10 mouse cellular contexts compared by ENCODE assay signal in the genomic region with DNA sequence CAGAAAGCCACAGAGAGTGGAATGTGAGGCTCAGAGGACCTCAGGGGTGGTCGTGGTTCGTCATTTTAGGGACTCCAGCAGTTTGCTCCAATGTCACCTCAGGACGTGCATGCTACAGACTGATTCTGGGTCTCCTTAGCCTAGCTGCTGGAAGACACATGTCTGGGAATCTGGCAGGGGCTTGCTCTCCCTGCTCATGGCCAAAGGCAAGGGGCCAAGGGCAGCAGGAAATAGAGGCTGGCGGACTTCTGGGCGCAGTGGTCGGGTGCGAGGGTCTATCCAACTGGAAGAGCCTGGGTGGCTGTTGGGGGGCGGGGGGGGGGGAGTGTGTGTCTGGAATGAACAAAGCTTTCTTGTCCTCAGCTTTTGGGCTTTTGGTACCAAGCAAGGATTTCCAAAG. TPM values are rescaled to one million over a fixed set of nuclear protein-coding genes. Genes with fewer than 3 reads are reported as not detected.
DNase-seq lines count a peak whose midpoint lies in the region; ATAC-seq and TF ChIP-seq lines count a peak whose summit lies in the region.
"Not testable (repeated sequence)": the region's sequence is repeated elsewhere in the genome, so short reads cannot be mapped to it uniquely, and the experiment has no call there.
"Had no signal": no experiment of that assay in that cellular context is flagged by ENCODE, and none has a peak within 500 bp of the region (broad histone marks: within the 10 kb centered on the region; RNA-seq: fewer than 3 reads in every experiment).

No protein-coding gene starts in this region.

- no CpG with 5 or more reads among the region's 8 CpGs for WGBS in forebrain, postnatal 0 days
- WGBS in hindbrain, postnatal 0 days: no CpG with 5 or more reads among the region's 8 CpGs
- WGBS in lung, embryonic 16.5 days: no CpG with 5 or more reads among the region's 8 CpGs
- WGBS in midbrain, postnatal 0 days: no CpG with 5 or more reads among the region's 8 CpGs

- H3K27ac ChIP-seq in forebrain, postnatal 0 days (ENCODE audit: low read depth, low read length); hindbrain, postnatal 0 days; lung, embryonic 16.5 days (ENCODE audit: low read length); midbrain, postnatal 0 days (ENCODE audit: low read depth, low read length): not testable (repeated sequence)

- H3K9me3 ChIP-seq in forebrain, postnatal 0 days (ENCODE audit: low read length); hindbrain, postnatal 0 days (ENCODE audit: low read length); lung, embryonic 16.5 days (ENCODE audit: control insufficient read depth, low read length); midbrain, postnatal 0 days (ENCODE audit: low read length): not testable (repeated sequence)

- H3K4me3 ChIP-seq in forebrain, postnatal 0 days (ENCODE audit: low read depth, low read length); hindbrain, postnatal 0 days (ENCODE audit: low read length); lung, embryonic 16.5 days (ENCODE audit: low read length); midbrain, postnatal 0 days (ENCODE audit: low read depth, low read length): not testable (repeated sequence)

- H3K4me2 ChIP-seq in forebrain, postnatal 0 days (ENCODE audit: low read depth); hindbrain, postnatal 0 days (ENCODE audit: low read depth, low read length); lung, embryonic 16.5 days (ENCODE audit: low read depth, low read length); midbrain, postnatal 0 days (ENCODE audit: low read depth, low read length, poor library complexity, severe bottlenecking): not testable (repeated sequence)

- H3K4me1 ChIP-seq in forebrain, postnatal 0 days (ENCODE audit: insufficient read depth); hindbrain, postnatal 0 days (ENCODE audit: insufficient read depth, low read length); lung, embryonic 16.5 days (replicated peaks; ENCODE audit: control insufficient read depth, insufficient read depth, low read length); midbrain, postnatal 0 days (ENCODE audit: insufficient read depth, low read length): not testable (repeated sequence)

- H3K27me3 ChIP-seq in forebrain, postnatal 0 days (ENCODE audit: insufficient read depth, low read length); hindbrain, postnatal 0 days (ENCODE audit: insufficient read depth, low read length); lung, embryonic 16.5 days (ENCODE audit: control insufficient read depth, insufficient read depth, low read depth, low read length); midbrain, postnatal 0 days (ENCODE audit: insufficient read depth, low read length): not testable (repeated sequence)

- DNase-seq in forebrain, postnatal 0 days; hindbrain, postnatal 0 days (ENCODE audit: low spot score); midbrain, postnatal 0 days (ENCODE audit: low spot score): not testable (repeated sequence)

- not testable (repeated sequence) for H3K9ac ChIP-seq in forebrain, postnatal 0 days; hindbrain, postnatal 0 days (replicated peaks; ENCODE audit: low read length); lung, embryonic 16.5 days (ENCODE audit: low read length); midbrain, postnatal 0 days (replicated peaks; ENCODE audit: low read length, poor library complexity, severe bottlenecking)

- TF ChIP-seq CTCF in forebrain, postnatal 0 days (IDR thresholded peaks at IDR 0.05; ENCODE audit: low read depth); hindbrain, postnatal 0 days (IDR thresholded peaks at IDR 0.05; ENCODE audit: low read depth); midbrain, postnatal 0 days (IDR thresholded peaks at IDR 0.05): not testable (repeated sequence)

- ATAC-seq in forebrain, postnatal 0 days: peak; percentile 71
- peak; percentile 76 for ATAC-seq in hindbrain, postnatal 0 days
- peak; percentile 65 for ATAC-seq in lung, embryonic 16.5 days (ENCODE audit: low read depth)
- peak; percentile 41; the same call in 1 of the 2 replicates for ATAC-seq in midbrain, postnatal 0 days (ENCODE audit: low FRiP score)

- not testable (repeated sequence) for H3K36me3 ChIP-seq in forebrain, postnatal 0 days (ENCODE audit: insufficient read depth); hindbrain, postnatal 0 days (ENCODE audit: insufficient read depth, low read length); lung, embryonic 16.5 days (ENCODE audit: control insufficient read depth, insufficient read depth, low read length); midbrain, postnatal 0 days (ENCODE audit: insufficient read depth, low read length)

RNA-seq across cellular contexts. Expression of a gene that starts 6.1 kb away (rescaled TPM):
- total RNA-seq in forebrain, postnatal 0 days (2014; rRNA removed): 5.9 and 8.0 TPM in 2 replicates
- 11.2 and 13.8 TPM in 2 replicates for polyA plus RNA-seq in forebrain, postnatal 0 days (2015; fragmentation: Nextera tagmentation; extraction: Ambion mirVana)
- 6.3 and 7.4 TPM in 2 replicates for total RNA-seq in hindbrain, postnatal 0 days (2014; rRNA removed)
- polyA plus RNA-seq in hindbrain, postnatal 0 days (2015; fragmentation: Nextera tagmentation; extraction: Ambion mirVana): 14.1 and 16.0 TPM in 2 replicates
- polyA plus RNA-seq in lung, embryonic 16.5 days (2015; fragmentation: Nextera tagmentation; extraction: Ambion mirVana): 88.7 and 100 TPM in 2 replicates
- total RNA-seq in midbrain, postnatal 0 days (2014; rRNA removed): 8.3 and 8.7 TPM in 2 replicates
- 12.0 and 12.2 TPM in 2 replicates for polyA plus RNA-seq in midbrain, postnatal 0 days (2015; fragmentation: Nextera tagmentation; extraction: Ambion mirVana)
- total RNA-seq: CH12.LX, MEL had no signal
- polyA plus RNA-seq: activated CD4-positive, CD25-positive, alpha-beta regulatory T cell, adult 4 months; CD4-positive, CD25-positive, alpha-beta regulatory T cell, adult 4 months; G1E; Patski had no signal

RNA-seq across cellular contexts. Expression of a gene that starts 18.5 kb away (rescaled TPM):
- 25.0 and 25.5 TPM in 2 replicates for total RNA-seq in forebrain, postnatal 0 days (2014; rRNA removed)
- polyA plus RNA-seq in forebrain, postnatal 0 days (2015; fragmentation: Nextera tagmentation; extraction: Ambion mirVana): 24.1 and 29.4 TPM in 2 replicates
- 18.3 and 27.9 TPM in 2 replicates for total RNA-seq in hindbrain, postnatal 0 days (2014; rRNA removed)
- polyA plus RNA-seq in hindbrain, postnatal 0 days (2015; fragmentation: Nextera tagmentation; extraction: Ambion mirVana): 30.6 and 31.9 TPM in 2 replicates
- polyA plus RNA-seq in lung, embryonic 16.5 days (2015; fragmentation: Nextera tagmentation; extraction: Ambion mirVana): 33.1 and 46.1 TPM in 2 replicates
- 22.6 and 32.9 TPM in 2 replicates for total RNA-seq in midbrain, postnatal 0 days (2014; rRNA removed)
- 28.3 and 33.5 TPM in 2 replicates for polyA plus RNA-seq in midbrain, postnatal 0 days (2015; fragmentation: Nextera tagmentation; extraction: Ambion mirVana)
